Comparison of ENCODE assay signal across 21 mouse cellular contexts in genomic region chr14:117340549-117340948, GRCm38 (mm10).
DNase-seq lines count a peak whose midpoint lies in the region; ATAC-seq lines count a peak whose summit lies in the region.
"Had no signal": no experiment of that assay in that cellular context is flagged by ENCODE, and none has a peak within 500 bp of the region (broad histone marks: within the 10 kb centered on the region; RNA-seq: fewer than 3 reads in every experiment).

No protein-coding gene starts in this region.

- no peak for ATAC-seq in hindbrain, embryonic 11.5 days (ENCODE audit: low FRiP score)
- no peak for ATAC-seq in hindbrain, embryonic 12.5 days (ENCODE audit: low FRiP score)
- ATAC-seq in embryonic facial prominence, embryonic 11.5 days (replicated peaks; ENCODE audit: insufficient number of reproducible peaks, low FRiP score, low TSS enrichment, low read depth), result no peak
- ATAC-seq: forebrain, embryonic 13.5 days; intestine, embryonic 16.5 days had no signal

- no peaks in the 10 kb centered on the region for H3K27me3 ChIP-seq in hindbrain, embryonic 11.5 days (ENCODE audit: control insufficient read depth, insufficient read depth, low read length)
- H3K27me3 ChIP-seq in hindbrain, embryonic 12.5 days, result no peaks in the 10 kb centered on the region
- no peaks in the 10 kb centered on the region for H3K27me3 ChIP-seq in embryonic facial prominence, embryonic 11.5 days (ENCODE audit: control insufficient read depth, insufficient read depth, low read length)
- H3K27me3 ChIP-seq: forebrain, embryonic 13.5 days; limb, embryonic 12.5 days; lung, embryonic 15.5 days had no signal

- H3K27ac ChIP-seq in hindbrain, embryonic 11.5 days (ENCODE audit: low read depth, low read length), result no peak overlapping the region
- H3K27ac ChIP-seq in hindbrain, embryonic 12.5 days, result no peak overlapping the region
- H3K27ac ChIP-seq in embryonic facial prominence, embryonic 11.5 days (replicated peaks; ENCODE audit: low read depth, low read length), result no peak overlapping the region
- H3K27ac ChIP-seq: forebrain, embryonic 13.5 days; hindbrain, embryonic 14.5 days; limb, embryonic 12.5 days; liver, embryonic 14.5 days; lung, embryonic 15.5 days; midbrain, embryonic 10.5 days had no signal

- peak; percentile 16 for DNase-seq in hindbrain, embryonic 11.5 days (ENCODE audit: low spot score)
- peak; percentile 56 for DNase-seq in adipocyte (ENCODE audit: low spot score)
- DNase-seq in embryonic facial prominence, embryonic 11.5 days (ENCODE audit: low spot score), result peak; percentile 70
- peak; percentile 7 for DNase-seq in skeletal muscle tissue, adult 2 months (ENCODE audit: low read depth, low spot score)
- DNase-seq in spleen, postnatal 10 days (ENCODE audit: low spot score in 2 of 2), result no peak
- no peak for DNase-seq in adrenal gland, postnatal 14 days
- DNase-seq: cerebellum, adult 9-10 months; gastrocnemius, postnatal 36 days; kidney, postnatal 10 days; lung, postnatal 4 days; retina, postnatal 1 day had no signal

- H3K4me2 ChIP-seq in hindbrain, embryonic 11.5 days (replicated peaks; ENCODE audit: low read depth, low read length), result no peak overlapping the region
- no peak overlapping the region for H3K4me2 ChIP-seq in hindbrain, embryonic 12.5 days (replicated peaks)
- H3K4me2 ChIP-seq in embryonic facial prominence, embryonic 11.5 days (ENCODE audit: low read depth, low read length), result no peak overlapping the region
- H3K4me2 ChIP-seq: forebrain, embryonic 13.5 days; hindbrain, embryonic 14.5 days; limb, embryonic 12.5 days; lung, embryonic 15.5 days had no signal

- H3K9ac ChIP-seq in hindbrain, embryonic 11.5 days (ENCODE audit: low read depth, low read length), result no peak overlapping the region
- no peak overlapping the region for H3K9ac ChIP-seq in hindbrain, embryonic 12.5 days
- H3K9ac ChIP-seq in embryonic facial prominence, embryonic 11.5 days (replicated peaks; ENCODE audit: low read length), result no peak overlapping the region
- H3K9ac ChIP-seq: forebrain, embryonic 13.5 days; hindbrain, embryonic 14.5 days; limb, embryonic 12.5 days; liver, embryonic 14.5 days; lung, embryonic 15.5 days had no signal

- H3K4me1 ChIP-seq in hindbrain, embryonic 11.5 days (replicated peaks; ENCODE audit: control insufficient read depth, insufficient read depth, low read length), result no peaks in the 10 kb centered on the region
- H3K4me1 ChIP-seq in hindbrain, embryonic 12.5 days, result peaks cover 8% of the 10 kb centered on the region; the same call in 1 of the 2 replicates
- no peaks in the 10 kb centered on the region for H3K4me1 ChIP-seq in embryonic facial prominence, embryonic 11.5 days (ENCODE audit: control insufficient read depth, insufficient read depth, low read length)
- H3K4me1 ChIP-seq: lung, embryonic 15.5 days had no signal

- no peaks in the 10 kb centered on the region for H3K36me3 ChIP-seq in hindbrain, embryonic 11.5 days (ENCODE audit: control insufficient read depth, insufficient read depth, low read length)
- H3K36me3 ChIP-seq in hindbrain, embryonic 12.5 days, result no peaks in the 10 kb centered on the region
- H3K36me3 ChIP-seq in embryonic facial prominence, embryonic 11.5 days (replicated peaks; ENCODE audit: control insufficient read depth, insufficient read depth, low read depth, low read length), result no peaks in the 10 kb centered on the region
- H3K36me3 ChIP-seq: G1E; limb, embryonic 12.5 days; lung, embryonic 15.5 days; midbrain, embryonic 10.5 days had no signal

- no peaks in the 10 kb centered on the region for H3K9me3 ChIP-seq in hindbrain, embryonic 11.5 days (ENCODE audit: control insufficient read depth, low read length)
- H3K9me3 ChIP-seq in hindbrain, embryonic 12.5 days (replicated peaks), result no peaks in the 10 kb centered on the region
- no peaks in the 10 kb centered on the region for H3K9me3 ChIP-seq in embryonic facial prominence, embryonic 11.5 days (replicated peaks; ENCODE audit: control insufficient read depth, low read length)
- H3K9me3 ChIP-seq: forebrain, embryonic 13.5 days; limb, embryonic 12.5 days; lung, embryonic 15.5 days; midbrain, embryonic 10.5 days had no signal

- 70% methylated on average over 4 of the region's 4 CpGs for WGBS in hindbrain, embryonic 11.5 days
- 74% methylated on average over 4 of the region's 4 CpGs for WGBS in hindbrain, embryonic 12.5 days
- WGBS in embryonic facial prominence, embryonic 11.5 days, result 22% methylated on average over 4 of the region's 4 CpGs

- no peak overlapping the region for H3K4me3 ChIP-seq in hindbrain, embryonic 11.5 days (ENCODE audit: low read depth, low read length)
- H3K4me3 ChIP-seq in hindbrain, embryonic 12.5 days, result no peak overlapping the region
- H3K4me3 ChIP-seq in embryonic facial prominence, embryonic 11.5 days (ENCODE audit: low read depth, low read length), result no peak overlapping the region
- H3K4me3 ChIP-seq: erythroblast, embryonic 14.5 days; forebrain, embryonic 13.5 days; limb, embryonic 12.5 days; lung, embryonic 15.5 days; midbrain, embryonic 10.5 days had no signal

Comparison
In these comparisons a context has a peak if more than half of its experiments do, and no peak if none do; other contexts are left out.
1. DNase-seq: peak in hindbrain, embryonic 11.5 days (single experiment), adipocyte (single experiment), embryonic facial prominence, embryonic 11.5 days (single experiment) and skeletal muscle tissue, adult 2 months (single experiment); none in spleen, postnatal 10 days (0 of 2) and adrenal gland, postnatal 14 days (single experiment).